Mouse (Mus musculus) lung, adult 2 months (tissue): ENCODE data around the gene Otop1. TPM values are rescaled to one million over a fixed set of nuclear protein-coding genes. Genes with fewer than 3 reads are reported as not detected.

Experiments
- DNase-seq: peaks from one replicate; pipeline ENCODE4 v3.0.0; 2022
- H3K4me1 ChIP-seq: fragments of 200-500 bp; 2 replicates; pipeline ENCODE4 v1.6.1; 2011; ENCODE audit warnings: low read length; ENCODE audit not compliant: control insufficient read depth, insufficient read depth
- H3K4me3 ChIP-seq: fragments of 200-500 bp; replicated peaks from 2 replicates; pipeline ENCODE3; 2011; ENCODE audit warnings: low read depth, mild to moderate bottlenecking, control low read depth, low read length; ENCODE audit errors: extremely low read depth
- CTCF ChIP-seq: fragments of 200-500 bp; IDR thresholded peaks from 2 replicates; pipeline ENCODE4 v1.5.1; 2011; ENCODE audit warnings: mild to moderate bottlenecking, low read length, control low read depth; ENCODE audit not compliant: insufficient read depth
- POLR2A ChIP-seq: fragments of 200-500 bp; IDR thresholded peaks from 2 replicates; pipeline ENCODE4 v1.6.1; 2011; ENCODE audit warnings: low read depth, mild to moderate bottlenecking, control low read depth, low read length, borderline replicate concordance; ENCODE audit errors: extremely low read depth
- WGBS: fragments of 180-500 bp; shearing (Covaris S2); methylation state at CpG from one replicate; pipeline ENCODE4 v1.1.7; 2018; 5-methylcytosine and 5-hydroxymethylcytosine counted together
- polyA plus RNA-seq: library from polyadenylated mRNA; depleted of rRNA; stranded (reverse); fragments of >200 nt; gene quantifications from 2 replicates; pipeline ENCODE4 v1.2.3, GENCODE M21; 2012

Gene Otop1
- polyA plus RNA-seq, 1 experiment: 3.1 TPM

DNA sequence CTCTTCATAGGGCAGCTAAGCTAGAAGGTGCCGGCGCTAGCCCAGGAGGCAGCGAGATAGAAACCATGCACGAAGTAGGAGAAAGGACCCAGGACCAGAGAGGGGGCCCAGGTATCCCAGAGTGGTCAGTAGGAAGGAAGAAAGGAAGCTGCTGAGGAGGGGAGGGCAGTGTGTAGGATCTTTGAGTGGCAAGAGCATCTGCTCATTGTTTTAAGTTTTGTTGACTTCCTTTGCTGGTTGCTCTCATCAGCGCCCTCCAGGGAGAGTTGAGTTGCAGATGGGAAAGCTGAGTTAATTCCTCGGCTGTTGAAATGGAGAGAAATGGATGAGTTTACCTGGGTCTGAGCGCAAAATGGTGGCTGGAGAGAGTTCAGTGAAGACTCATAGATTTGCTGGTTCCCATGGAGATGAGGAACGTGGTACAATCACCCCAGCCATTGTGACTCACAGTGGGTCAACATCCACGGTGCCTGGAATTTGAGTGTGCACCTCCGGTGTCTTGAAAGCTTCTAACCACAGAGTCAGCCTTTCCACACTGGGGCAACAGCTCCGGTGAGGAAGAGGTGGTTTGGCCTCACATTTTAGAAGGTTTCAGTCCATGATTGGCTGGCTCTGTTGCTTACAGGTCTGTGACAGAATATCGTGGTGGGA, 26.1 kb downstream of the Otop1 start:
- no peak for DNase-seq
- TF ChIP-seq CTCF: no peak
- WGBS: 83% methylated on average over 12 of the region's 12 CpGs
- Histone ChIP-seq H3K4me3 (no peak overlapping the region), H3K4me1 (no peaks in the 10 kb centered on the region)

DNA sequence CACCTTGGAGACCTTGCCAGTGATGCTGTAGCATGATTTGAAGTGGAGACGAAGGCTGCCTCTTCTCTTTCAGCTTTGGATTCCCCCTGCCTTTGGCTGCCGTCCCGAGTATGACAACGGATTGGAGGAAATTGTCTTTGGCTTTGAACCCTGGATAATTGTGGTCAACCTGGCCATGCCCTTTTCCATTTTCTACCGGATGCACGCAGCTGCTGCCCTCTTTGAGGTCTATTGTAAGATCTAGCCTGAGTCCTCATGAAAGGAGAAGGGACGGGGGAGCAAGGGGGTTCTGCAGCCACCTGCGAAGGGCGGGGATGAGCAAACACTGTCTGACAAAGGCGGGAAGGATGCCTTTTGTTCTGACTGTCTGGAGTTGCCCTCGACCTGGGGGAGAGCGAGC, 26.9 kb downstream of the Otop1 start:
- no peak for TF ChIP-seq CTCF
- no peak for TF ChIP-seq POLR2A
- no peak for DNase-seq
- no peak overlapping the region for H3K4me3 ChIP-seq
- no peaks in the 10 kb centered on the region for H3K4me1 ChIP-seq
- WGBS: 38% methylated on average over 12 of the region's 12 CpGs

DNA sequence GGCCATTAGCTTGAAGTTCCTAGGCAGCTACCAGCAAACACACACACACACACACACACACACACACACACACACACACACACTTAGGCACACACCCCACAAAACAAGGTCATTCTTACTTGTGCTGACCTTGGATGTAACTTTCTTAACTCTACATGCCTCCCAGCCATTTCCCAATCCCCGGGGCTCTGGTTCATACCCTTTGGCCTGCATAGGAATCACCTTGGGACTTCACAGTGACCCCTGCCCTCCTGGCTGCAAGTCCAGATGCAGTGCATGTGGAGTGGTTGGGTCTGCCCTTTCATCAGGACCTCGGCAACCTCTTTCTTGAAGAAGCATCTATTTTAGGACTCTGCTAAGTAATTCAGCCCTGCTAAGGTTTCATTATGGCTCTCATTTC, 29.5 kb downstream of the Otop1 start:
- 71% methylated on average over 2 of the region's 2 CpGs for WGBS
- no peak for TF ChIP-seq POLR2A
- no peak for TF ChIP-seq CTCF
- H3K4me1 ChIP-seq: no peaks in the 10 kb centered on the region
- DNase-seq: no peak
- H3K4me3 ChIP-seq: no peak overlapping the region

DNA sequence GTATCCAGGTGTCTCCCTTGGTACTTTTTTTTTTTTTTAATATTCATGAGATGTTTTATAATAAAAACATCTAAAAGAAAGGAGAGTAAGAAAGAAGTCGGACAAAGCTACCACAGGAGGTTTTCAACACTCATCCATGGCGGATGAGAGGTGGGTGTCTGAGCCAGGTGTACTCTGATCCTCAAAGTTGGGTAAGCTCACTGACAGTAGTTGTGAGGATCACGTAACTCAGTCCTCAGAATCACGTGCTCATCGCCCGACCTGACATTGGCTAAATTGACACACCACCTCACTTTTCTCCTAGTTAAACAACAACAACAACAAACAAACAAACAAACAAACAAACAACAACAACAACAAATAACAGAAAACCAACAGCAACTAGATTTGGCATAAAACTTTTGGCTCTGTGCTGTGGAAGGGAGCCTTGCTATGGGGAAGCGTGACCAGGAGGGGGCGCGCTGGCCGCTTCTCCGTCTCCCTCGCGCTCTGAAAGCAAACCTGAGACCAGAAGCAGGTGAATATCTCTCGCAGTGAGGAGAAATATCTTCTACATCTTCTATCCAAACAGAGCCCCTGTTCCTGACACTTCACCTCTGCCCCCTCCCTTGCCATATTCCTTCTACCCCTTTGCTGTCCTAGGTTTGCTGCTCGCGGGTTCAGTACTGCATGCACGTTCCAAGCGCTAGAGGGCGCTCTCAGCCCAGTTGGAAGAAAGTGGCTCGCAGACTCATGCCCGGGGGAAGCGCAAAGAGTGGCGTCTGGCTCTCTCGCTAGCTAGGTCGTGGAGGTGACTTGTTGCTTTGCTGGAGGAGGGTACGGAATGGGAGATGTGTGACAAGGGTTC, 31.7 kb downstream of the Otop1 start:
- Histone ChIP-seq H3K4me3 (peak overlapping the region; percentile 5), H3K4me1 (no peaks in the 10 kb centered on the region)
- TF ChIP-seq POLR2A: no peak
- TF ChIP-seq CTCF: peak; percentile 91
- DNase-seq: peak; percentile 88
- WGBS: 9% methylated on average over 26 of the region's 26 CpGs

DNA sequence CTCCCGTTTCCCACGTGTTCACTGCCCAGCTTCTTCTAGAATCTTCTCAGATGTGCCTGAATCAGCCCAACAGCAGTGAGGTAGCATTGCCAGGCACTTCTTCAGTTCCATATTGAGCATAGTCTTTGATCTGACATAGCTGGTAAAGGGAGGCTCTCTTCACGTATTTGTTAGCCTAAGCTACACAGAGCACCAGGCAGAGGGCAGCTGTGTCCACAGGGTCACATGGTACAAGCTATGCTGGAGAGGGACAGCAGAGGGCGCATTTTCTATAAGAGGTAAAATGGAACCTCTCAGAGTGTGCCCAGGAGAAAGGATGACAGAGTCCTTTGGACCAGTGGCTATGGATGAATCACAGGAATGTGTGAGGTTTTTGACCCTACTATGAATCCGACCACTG, 33.1 kb downstream of the Otop1 start:
- H3K4me1 ChIP-seq: no peaks in the 10 kb centered on the region
- WGBS: 47% methylated on average over 5 of the region's 5 CpGs
- peak; percentile 36 for DNase-seq
- H3K4me3 ChIP-seq: no peak overlapping the region
- TF ChIP-seq POLR2A (no peak), CTCF (peak; percentile 67)

DNA sequence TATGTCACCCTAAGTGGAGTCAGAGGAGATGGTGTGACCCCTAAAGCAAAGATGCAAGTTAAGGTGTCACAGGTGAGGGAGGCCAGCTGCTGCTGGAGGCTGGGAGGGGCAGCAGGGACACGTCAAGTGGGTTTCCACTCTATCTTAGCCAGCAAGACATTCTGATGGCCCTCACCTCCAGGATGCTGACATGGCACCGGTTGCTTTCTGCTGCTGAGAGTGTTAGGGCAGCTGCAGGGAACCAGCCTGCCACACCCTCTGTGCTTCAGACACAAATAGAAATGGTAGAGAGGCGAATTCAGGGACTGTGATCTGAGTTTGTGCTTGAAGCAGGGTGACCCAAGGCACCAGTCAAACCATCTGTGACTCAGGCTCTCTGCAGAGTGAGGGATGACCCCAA, 34.0 kb downstream of the Otop1 start:
- WGBS: 48% methylated on average over 3 of the region's 3 CpGs
- no peaks in the 10 kb centered on the region for H3K4me1 ChIP-seq
- TF ChIP-seq POLR2A (no peak), CTCF (no peak)
- no peak overlapping the region for H3K4me3 ChIP-seq
- DNase-seq: no peak

DNA sequence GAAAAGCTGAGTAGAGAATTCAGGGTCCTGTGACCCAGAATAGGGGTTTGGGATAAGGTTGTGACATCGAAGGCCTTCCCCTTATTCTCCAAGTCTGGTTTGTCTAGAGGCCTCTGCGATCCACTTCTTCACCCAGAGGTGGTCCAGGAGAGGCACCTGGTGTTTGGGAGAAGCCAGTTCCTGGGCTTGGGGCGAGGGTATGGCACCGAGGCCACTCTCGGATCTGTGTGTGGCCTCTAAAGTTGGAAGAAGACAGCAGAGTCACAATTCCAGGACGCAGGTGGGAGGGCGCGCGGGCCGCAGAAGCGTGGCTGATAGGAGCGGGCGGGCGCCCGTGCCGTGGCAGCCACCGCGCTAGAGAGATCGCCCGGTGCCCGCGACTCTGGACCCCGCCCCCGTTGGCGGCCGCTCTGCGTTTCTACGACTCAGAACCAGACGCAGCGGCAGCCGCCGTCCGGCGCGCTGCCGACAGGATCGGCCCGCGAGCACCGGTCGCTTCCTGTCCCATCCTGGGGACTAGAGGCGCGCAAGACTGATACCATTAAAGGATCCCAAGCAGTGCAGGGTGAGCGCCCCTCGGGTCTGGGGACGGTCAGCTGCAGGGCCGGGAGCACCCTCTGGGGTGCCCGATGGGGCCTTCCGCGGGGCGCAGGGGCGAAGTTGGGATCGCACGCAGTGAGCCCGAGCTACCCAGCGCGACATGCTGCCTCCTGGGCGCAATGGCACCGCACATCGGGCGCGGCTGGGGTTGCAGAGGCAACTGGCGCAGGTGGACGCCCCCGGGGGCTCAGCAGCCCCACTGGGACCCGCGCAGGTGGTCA, 43.4 kb downstream of the Otop1 start, which contains the start of gene Drd5:
Gene Drd5, plus strand, starts transcription at position 402 of the 821 bp plus-strand sequence.
- DNase-seq: no peak
- TF ChIP-seq CTCF: no peak
- no peak for TF ChIP-seq POLR2A
- Histone ChIP-seq H3K4me1 (no peaks in the 10 kb centered on the region), H3K4me3 (no peak within 1 kb of the TSS)
- 3% methylated on average over 67 of the region's 67 CpGs for WGBS

DNA sequence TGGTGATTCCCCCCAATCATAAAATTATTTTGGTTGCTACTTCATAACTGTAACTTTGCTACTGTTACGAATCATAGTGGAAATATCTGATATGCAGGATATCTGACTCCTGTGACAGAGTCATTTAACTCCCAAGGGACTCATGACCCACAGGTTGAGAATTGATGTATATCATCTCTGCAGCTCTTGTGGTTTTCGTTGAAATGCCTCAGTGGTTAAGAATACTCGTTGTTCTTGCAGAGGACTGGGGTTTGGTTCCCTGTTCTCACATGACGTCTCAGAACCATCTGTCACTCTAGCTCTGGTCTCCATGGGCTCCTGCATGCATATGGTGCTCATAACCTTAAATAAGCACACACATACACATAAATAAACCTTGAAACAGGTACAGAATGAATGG, 57.6 kb downstream of the Otop1 start:
- Histone ChIP-seq H3K4me3 (no peak overlapping the region), H3K4me1 (no peaks in the 10 kb centered on the region)
- 68% methylated on average over 4 of the region's 4 CpGs for WGBS
- TF ChIP-seq POLR2A (no peak), CTCF (no peak)
- DNase-seq: no peak

DNA sequence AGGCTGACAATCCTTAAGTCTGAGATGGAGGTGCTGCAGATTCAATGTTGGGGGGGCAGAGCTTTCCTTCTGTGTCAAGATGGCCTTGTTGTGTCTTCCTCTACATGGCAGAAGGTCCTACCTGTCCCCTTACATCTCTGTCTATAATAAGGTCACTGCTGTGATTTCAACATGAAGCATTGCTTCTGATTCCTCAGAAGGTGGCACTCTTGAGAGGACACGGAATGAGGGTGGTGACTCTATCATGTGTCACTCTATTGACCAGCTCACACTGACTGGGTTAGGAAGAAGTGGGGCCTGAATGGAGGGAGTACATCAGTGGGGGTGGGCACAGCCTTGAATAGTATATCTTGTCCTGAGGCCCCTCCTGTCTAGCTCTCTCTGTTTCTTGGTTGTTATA, 58.8 kb downstream of the Otop1 start:
- DNase-seq: no peak
- Histone ChIP-seq H3K4me3 (no peak overlapping the region), H3K4me1 (no peaks in the 10 kb centered on the region)
- 33% methylated on average over 1 of the region's 1 CpGs for WGBS
- no peak for TF ChIP-seq CTCF
- TF ChIP-seq POLR2A: no peak
